Mouse (Mus musculus): Measurements from ENCODE around the gene Prkcd. TPM values are rescaled to one million over a fixed set of nuclear protein-coding genes. Genes with fewer than 3 reads are reported as not detected.
A peak's percentile ranks its signal among the peaks of the same experiment; 100 is the strongest.

The Prkcd gene
- polyA plus RNA-seq, 1 experiment from 2014 or later, result 53.4 TPM

DNA sequence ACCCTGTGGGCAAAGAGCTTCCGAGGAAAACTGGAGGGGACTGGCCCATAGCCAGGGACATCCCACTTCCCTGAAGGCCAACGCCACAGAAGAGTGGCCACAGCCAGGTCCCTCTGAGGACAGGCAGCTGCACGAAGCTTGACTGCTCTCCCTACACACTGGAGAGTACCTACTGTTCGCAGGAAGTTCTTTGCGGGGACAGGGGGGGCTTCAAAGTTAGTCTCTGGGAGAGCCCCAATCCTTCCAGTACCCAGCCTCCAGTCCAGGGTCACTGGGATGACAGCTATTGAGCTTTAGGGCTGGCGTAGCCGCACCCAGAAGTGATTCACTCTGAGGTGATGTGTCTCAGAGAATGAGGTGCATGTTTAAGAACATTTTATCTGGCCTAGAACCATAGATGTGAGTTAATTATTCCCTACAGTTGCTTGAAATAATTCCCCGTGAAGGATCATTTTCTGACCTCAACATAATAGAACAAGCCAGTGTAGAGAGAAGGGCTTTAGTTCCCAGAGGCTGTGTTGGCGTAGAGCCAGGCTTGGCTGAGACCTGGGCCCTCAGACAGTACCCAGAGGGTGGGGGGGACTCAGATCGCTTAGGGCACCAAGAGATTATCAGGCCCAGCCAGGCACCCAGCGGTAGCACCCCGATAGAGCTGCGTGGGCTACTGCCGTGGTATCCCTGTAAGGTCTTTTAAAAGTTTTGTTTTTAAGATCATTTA, 64.4 kb downstream of the Prkcd start:
- H3K9me3 ChIP-seq (ENCODE audit: control insufficient read depth, low read length), result no peaks in the 10 kb centered on the region
- no peak overlapping the region for H3K4me3 ChIP-seq (ENCODE audit: low read length)
- H3K9ac ChIP-seq (ENCODE audit: low read length), result no peak overlapping the region
- ATAC-seq (ENCODE audit: low read depth), result peak; percentile 49; the same call in 1 of the 2 replicates
- 70% methylated on average over 14 of the region's 14 CpGs for WGBS
- H3K4me1 ChIP-seq (replicated peaks; ENCODE audit: control insufficient read depth, insufficient read depth, low read length), result peaks cover 9% of the 10 kb centered on the region
- H3K36me3 ChIP-seq (ENCODE audit: control insufficient read depth, insufficient read depth, low read length), result peaks cover 47% of the 10 kb centered on the region
- H3K4me2 ChIP-seq (ENCODE audit: low read depth, low read length), result no peak overlapping the region
- H3K27ac ChIP-seq (ENCODE audit: low read length), result 0 out of 2 replicates have a peak overlapping the region, but pooled peaks have one; percentile 16
- no peaks in the 10 kb centered on the region for H3K27me3 ChIP-seq (ENCODE audit: control insufficient read depth, insufficient read depth, low read depth, low read length)

DNA sequence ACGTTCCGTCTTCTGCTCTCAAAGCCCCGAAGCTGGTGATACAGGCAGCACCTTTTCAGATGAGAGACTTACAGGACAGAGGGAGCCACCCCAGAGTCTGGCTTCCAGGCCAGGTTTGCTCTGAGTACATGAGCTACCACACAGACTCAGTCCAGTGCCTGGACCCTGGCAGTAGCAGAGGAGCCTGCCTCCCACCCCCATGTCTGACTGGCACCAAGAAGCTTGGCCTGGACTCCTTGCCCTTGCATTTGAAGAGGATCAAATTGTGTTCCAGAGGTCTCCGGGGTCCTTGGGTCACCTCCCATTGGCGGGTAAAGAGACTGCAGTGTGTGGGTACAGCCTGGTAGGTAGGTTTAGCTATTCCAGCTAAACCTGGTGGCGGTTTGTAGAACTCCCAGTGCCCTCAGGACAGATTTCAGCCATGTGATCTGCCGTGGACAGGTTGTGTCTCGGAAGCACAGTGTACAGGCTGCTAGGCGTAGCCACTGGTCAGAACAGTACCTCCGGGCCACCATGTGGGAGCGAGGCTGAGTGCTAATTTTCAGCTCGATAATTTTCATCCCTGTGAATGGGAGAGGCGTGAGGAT, 65.1 kb downstream of the Prkcd start:
- Histone ChIP-seq H3K27ac (ENCODE audit: low read length) (no peak overlapping the region), H3K9me3 (ENCODE audit: control insufficient read depth, low read length) (no peaks in the 10 kb centered on the region)
- WGBS, result 92% methylated on average over 13 of the region's 13 CpGs

DNA sequence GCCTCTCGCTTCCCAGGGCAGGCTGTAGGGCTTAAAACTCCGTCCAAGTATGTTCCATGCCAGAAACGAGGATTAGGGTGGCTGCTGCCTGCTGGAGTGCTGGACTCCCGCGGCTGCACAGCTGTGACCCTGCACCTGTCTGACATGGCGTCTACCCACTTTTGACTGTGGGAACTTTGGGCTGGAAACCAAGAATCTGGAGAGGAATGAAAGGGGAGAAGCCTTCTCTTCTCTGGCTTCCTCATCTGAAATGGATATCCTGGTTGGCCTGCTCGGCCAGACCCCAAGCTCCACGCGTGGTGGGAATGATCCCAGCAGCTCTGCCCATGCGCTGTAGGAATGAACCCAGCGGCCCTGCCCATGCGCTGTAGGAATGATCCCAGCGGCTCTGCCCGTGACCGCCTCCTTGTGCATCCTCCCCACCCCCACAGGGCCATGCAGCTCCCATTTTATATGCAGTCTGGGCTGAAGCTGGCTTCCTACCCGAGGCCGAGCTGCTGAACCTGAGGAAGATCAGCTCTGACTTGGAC, 66.6 kb downstream of the Prkcd start:
- Histone ChIP-seq H3K27ac (ENCODE audit: low read length) (no peak overlapping the region), H3K9me3 (ENCODE audit: control insufficient read depth, low read length) (no peaks in the 10 kb centered on the region), H3K4me3 (ENCODE audit: low read length) (no peak overlapping the region), H3K4me2 (ENCODE audit: low read depth, low read length) (no peak overlapping the region), H3K4me1 (replicated peaks; ENCODE audit: control insufficient read depth, insufficient read depth, low read length) (peaks cover 9% of the 10 kb centered on the region), H3K27me3 (ENCODE audit: control insufficient read depth, insufficient read depth, low read depth, low read length) (no peaks in the 10 kb centered on the region), H3K36me3 (ENCODE audit: control insufficient read depth, insufficient read depth, low read length) (peaks cover 27% of the 10 kb centered on the region), H3K9ac (ENCODE audit: low read length) (no peak overlapping the region)
- 88% methylated on average over 17 of the region's 17 CpGs for WGBS
- no peak for ATAC-seq (ENCODE audit: low read depth)

More for the DNA sequence above, 65.1 kb downstream of the Prkcd start:
- Histone ChIP-seq H3K27me3 (ENCODE audit: control insufficient read depth, insufficient read depth, low read depth, low read length) (no peaks in the 10 kb centered on the region), H3K36me3 (ENCODE audit: control insufficient read depth, insufficient read depth, low read length) (peaks cover 40% of the 10 kb centered on the region), H3K4me2 (ENCODE audit: low read depth, low read length) (no peak overlapping the region), H3K4me1 (replicated peaks; ENCODE audit: control insufficient read depth, insufficient read depth, low read length) (peaks cover 9% of the 10 kb centered on the region), H3K9ac (ENCODE audit: low read length) (no peak overlapping the region), H3K4me3 (ENCODE audit: low read length) (no peak overlapping the region)
- 0 out of 2 replicates have a peak, but pooled peaks have one; percentile 7 for ATAC-seq (ENCODE audit: low read depth)

DNA sequence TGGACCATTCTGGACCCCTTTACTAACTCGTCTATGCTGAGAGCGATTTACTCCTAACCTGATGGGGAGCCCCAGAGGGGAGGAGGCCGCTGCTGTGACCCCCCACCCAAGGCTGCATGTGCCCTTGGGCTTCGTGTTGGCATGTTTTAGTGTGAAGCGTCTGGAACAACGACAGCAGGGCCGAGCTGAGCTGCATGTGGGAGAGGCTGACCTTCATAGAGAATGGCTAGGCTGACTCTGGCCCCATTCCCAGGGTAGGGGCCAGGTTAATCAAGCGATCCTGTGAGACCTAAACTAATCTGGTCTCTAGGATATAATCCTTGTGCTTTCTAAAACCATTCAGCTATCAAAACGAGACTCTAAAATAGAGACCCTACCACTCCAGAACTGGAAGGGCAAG, 68.3 kb downstream of the Prkcd start:
- 68% methylated on average over 9 of the region's 9 CpGs for WGBS
- Histone ChIP-seq H3K9me3 (ENCODE audit: control insufficient read depth, low read length) (no peaks in the 10 kb centered on the region), H3K27ac (ENCODE audit: low read length) (peak overlapping the region; percentile 58), H3K4me3 (ENCODE audit: low read length) (no peak overlapping the region), H3K36me3 (ENCODE audit: control insufficient read depth, insufficient read depth, low read length) (peaks cover 27% of the 10 kb centered on the region), H3K9ac (ENCODE audit: low read length) (no peak overlapping the region), H3K4me2 (ENCODE audit: low read depth, low read length) (no peak overlapping the region), H3K27me3 (ENCODE audit: control insufficient read depth, insufficient read depth, low read depth, low read length) (no peaks in the 10 kb centered on the region), H3K4me1 (replicated peaks; ENCODE audit: control insufficient read depth, insufficient read depth, low read length) (peaks cover 9% of the 10 kb centered on the region)
- ATAC-seq (ENCODE audit: low read depth), result 0 out of 2 replicates have a peak, but pooled peaks have one; percentile 37

DNA sequence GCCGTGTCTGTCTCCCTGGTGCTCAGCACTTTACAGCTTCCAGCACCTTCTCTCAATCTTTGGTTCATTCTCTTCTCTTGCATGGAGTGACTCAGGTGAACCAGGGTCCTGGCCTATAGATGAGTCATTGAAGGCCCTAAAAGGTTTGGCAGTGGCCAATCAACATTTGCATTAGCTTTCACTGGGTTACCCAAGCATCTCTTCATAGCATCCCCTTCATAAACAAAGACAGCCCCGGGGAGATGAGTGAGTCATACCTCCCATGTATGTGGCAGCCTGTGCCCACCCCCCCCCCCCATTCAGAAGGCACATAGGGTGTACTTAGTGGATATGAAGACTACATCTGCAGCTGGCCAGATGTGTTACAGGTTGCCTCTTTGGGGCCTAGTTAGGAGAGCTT, 69.4 kb downstream of the Prkcd start:
- H3K4me2 ChIP-seq (ENCODE audit: low read depth, low read length), result no peak overlapping the region
- H3K27me3 ChIP-seq (ENCODE audit: control insufficient read depth, insufficient read depth, low read depth, low read length), result no peaks in the 10 kb centered on the region
- no peak for ATAC-seq (ENCODE audit: low read depth)
- H3K27ac ChIP-seq (ENCODE audit: low read length), result no peak overlapping the region
- 60% methylated on average over 2 of the region's 2 CpGs for WGBS
- H3K9ac ChIP-seq (ENCODE audit: low read length), result no peak overlapping the region
- H3K4me3 ChIP-seq (ENCODE audit: low read length), result no peak overlapping the region
- H3K9me3 ChIP-seq (ENCODE audit: control insufficient read depth, low read length), result no peaks in the 10 kb centered on the region
- H3K36me3 ChIP-seq (ENCODE audit: control insufficient read depth, insufficient read depth, low read length), result peaks cover 27% of the 10 kb centered on the region
- peaks cover 10% of the 10 kb centered on the region for H3K4me1 ChIP-seq (replicated peaks; ENCODE audit: control insufficient read depth, insufficient read depth, low read length)

DNA sequence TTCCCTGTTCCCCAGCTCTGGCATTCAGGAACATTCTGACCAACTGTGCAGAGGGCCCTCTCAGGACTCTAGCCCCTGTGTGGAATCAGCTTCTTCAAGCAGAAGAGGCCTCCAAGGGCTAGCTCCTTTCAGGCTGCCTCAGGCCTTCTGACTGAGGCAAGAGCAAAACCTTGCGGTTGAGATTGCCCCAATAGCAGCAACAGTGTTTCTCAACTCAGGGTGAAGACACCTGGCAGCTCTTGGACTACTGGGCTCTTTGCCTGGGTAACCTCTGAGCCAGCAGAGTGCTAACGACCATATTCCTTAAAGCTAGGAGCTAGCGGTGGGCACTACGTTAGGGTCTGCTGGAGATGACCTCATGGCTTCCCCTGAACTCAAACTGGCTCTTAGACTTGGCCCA, 72.8 kb downstream of the Prkcd start:
- H3K4me2 ChIP-seq (ENCODE audit: low read depth, low read length), result no peak overlapping the region
- H3K36me3 ChIP-seq (ENCODE audit: control insufficient read depth, insufficient read depth, low read length), result no peaks in the 10 kb centered on the region
- peaks cover 24% of the 10 kb centered on the region for H3K4me1 ChIP-seq (replicated peaks; ENCODE audit: control insufficient read depth, insufficient read depth, low read length)
- 82% methylated on average over 4 of the region's 4 CpGs for WGBS
- no peak overlapping the region for H3K4me3 ChIP-seq (ENCODE audit: low read length)
- no peaks in the 10 kb centered on the region for H3K9me3 ChIP-seq (ENCODE audit: control insufficient read depth, low read length)
- no peaks in the 10 kb centered on the region for H3K27me3 ChIP-seq (ENCODE audit: control insufficient read depth, insufficient read depth, low read depth, low read length)
- H3K9ac ChIP-seq (ENCODE audit: low read length), result no peak overlapping the region
- no peak for ATAC-seq (ENCODE audit: low read depth)
- H3K27ac ChIP-seq (ENCODE audit: low read length), result no peak overlapping the region

DNA sequence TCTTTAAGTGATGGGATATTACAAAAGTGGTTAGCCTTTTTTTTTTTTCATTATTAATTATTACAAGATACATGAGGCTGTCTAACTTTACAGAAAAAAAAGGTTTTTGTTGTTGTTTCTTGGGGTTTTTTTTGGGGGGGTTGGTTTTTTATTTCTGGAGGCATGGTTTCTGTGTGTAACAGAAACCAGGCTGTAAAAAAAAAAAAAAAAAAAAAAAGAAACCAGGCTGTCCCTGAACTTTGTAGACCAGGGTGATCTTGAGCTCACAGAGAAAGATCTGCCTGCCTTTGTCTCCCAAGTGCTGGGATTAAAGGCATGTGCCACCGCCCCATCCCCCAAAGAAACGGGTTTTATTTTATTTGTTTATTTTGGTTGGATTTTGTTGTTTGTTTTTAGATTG, 74.0 kb downstream of the Prkcd start:
- peaks cover 27% of the 10 kb centered on the region for H3K4me1 ChIP-seq (replicated peaks; ENCODE audit: control insufficient read depth, insufficient read depth, low read length)
- peak overlapping the region; percentile 93; the same call in 1 of the 2 replicates for H3K4me2 ChIP-seq (ENCODE audit: low read depth, low read length)
- H3K27ac ChIP-seq (ENCODE audit: low read length), result no peak overlapping the region
- no peaks in the 10 kb centered on the region for H3K9me3 ChIP-seq (ENCODE audit: control insufficient read depth, low read length)
- ATAC-seq (ENCODE audit: low read depth), result no peak
- no peaks in the 10 kb centered on the region for H3K27me3 ChIP-seq (ENCODE audit: control insufficient read depth, insufficient read depth, low read depth, low read length)
- no peak overlapping the region for H3K9ac ChIP-seq (ENCODE audit: low read length)
- WGBS, result 87% methylated on average over 2 of the region's 2 CpGs
- H3K4me3 ChIP-seq (ENCODE audit: low read length), result no peak overlapping the region
- no peaks in the 10 kb centered on the region for H3K36me3 ChIP-seq (ENCODE audit: control insufficient read depth, insufficient read depth, low read length)

DNA sequence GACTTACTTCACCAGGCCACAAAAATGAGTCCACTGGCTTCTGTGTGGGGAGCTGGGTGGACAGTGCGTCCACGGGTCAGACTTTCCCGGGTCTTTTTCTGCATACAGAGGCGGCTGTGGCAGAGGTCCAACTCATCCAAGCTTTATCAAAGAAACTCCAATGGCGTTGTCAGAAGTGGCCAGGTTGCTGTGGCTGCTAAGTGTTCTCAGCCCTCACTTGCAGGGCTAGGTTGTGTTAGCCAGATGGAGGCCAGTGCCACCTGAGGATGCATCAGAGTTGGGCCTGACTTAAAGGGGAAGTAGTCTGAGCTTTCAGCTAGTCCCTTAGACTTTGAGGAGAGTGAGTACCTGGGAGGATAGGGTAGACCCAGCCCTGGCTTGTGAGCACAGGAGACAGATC, 74.5 kb downstream of the Prkcd start:
- H3K36me3 ChIP-seq (ENCODE audit: control insufficient read depth, insufficient read depth, low read length), result no peaks in the 10 kb centered on the region
- no peaks in the 10 kb centered on the region for H3K9me3 ChIP-seq (ENCODE audit: control insufficient read depth, low read length)
- peak overlapping the region; percentile 93 for H3K4me2 ChIP-seq (ENCODE audit: low read depth, low read length)
- no peak for ATAC-seq (ENCODE audit: low read depth)
- H3K4me1 ChIP-seq (replicated peaks; ENCODE audit: control insufficient read depth, insufficient read depth, low read length), result peaks cover 27% of the 10 kb centered on the region
- peak overlapping the region; percentile 39; the same call in 1 of the 2 replicates for H3K9ac ChIP-seq (ENCODE audit: low read length)
- 16% methylated on average over 5 of the region's 5 CpGs for WGBS
- peak overlapping the region; percentile 86 for H3K4me3 ChIP-seq (ENCODE audit: low read length)
- H3K27me3 ChIP-seq (ENCODE audit: control insufficient read depth, insufficient read depth, low read depth, low read length), result no peaks in the 10 kb centered on the region
- H3K27ac ChIP-seq (ENCODE audit: low read length), result peak overlapping the region; percentile 24; the same call in 1 of the 2 replicates

DNA sequence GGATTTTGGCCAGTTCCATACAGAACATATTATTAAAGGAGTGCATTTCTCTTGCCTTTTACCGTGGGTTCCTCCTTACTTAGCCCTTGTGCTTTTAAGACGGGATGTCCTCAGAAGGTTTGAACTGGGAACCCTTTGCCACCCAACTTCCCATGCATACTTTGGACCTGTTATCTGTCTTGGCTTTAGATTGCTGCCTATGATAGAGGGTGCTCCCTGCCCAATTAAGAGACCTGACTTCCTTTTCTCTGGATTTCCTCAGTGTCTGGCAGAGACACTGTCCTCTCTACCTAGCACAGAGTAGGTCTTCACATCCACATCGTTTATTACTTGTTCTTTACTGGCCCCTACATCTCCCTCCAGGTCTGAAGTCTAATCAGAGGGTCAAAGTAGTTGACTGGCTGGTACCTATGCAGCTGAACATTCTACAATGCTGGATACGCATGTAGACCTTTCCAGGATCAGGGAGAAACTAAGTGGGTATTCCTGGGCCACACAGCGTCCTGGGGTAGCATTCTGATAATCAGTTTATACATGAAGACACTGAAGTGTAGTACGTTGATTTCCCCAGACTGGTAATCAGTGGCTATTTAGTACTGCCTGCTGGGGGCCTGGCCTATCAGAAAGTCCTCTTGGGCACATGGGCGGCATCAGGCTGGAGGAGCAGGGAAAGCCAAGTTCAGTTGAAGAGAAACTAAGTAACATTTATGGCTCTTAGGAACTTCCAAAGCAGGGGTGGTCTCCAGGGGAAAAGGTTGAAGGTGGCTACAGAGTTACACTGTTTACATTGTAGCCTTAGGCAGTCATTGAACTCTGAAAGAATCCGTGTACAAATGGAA, 75.6 kb downstream of the Prkcd start:
- Histone ChIP-seq H3K4me3 (ENCODE audit: low read length) (peak overlapping the region; percentile 86), H3K4me1 (replicated peaks; ENCODE audit: control insufficient read depth, insufficient read depth, low read length) (peaks cover 27% of the 10 kb centered on the region), H3K27me3 (ENCODE audit: control insufficient read depth, insufficient read depth, low read depth, low read length) (no peaks in the 10 kb centered on the region), H3K36me3 (ENCODE audit: control insufficient read depth, insufficient read depth, low read length) (no peaks in the 10 kb centered on the region), H3K9ac (ENCODE audit: low read length) (peak overlapping the region; percentile 90), H3K9me3 (ENCODE audit: control insufficient read depth, low read length) (no peaks in the 10 kb centered on the region), H3K4me2 (ENCODE audit: low read depth, low read length) (peak overlapping the region; percentile 93), H3K27ac (ENCODE audit: low read length) (no peak overlapping the region)
- WGBS, result 21% methylated on average over 8 of the region's 8 CpGs
- ATAC-seq (ENCODE audit: low read depth), result no peak
